Mouse (Mus musculus) forebrain, postnatal 0 days (tissue): ENCODE data around the gene Foxd4. TPM values are rescaled to one million over a fixed set of nuclear protein-coding genes. Genes with fewer than 3 reads are reported as not detected.

Source experiments
- ATAC-seq: fragments of 200-750 bp; cut with Nextera tagmentation; 2 replicates; pipeline ENCODE4 v1.8.0; 2017; ENCODE audit warnings: mild to moderate bottlenecking, moderate library complexity
- DNase-seq: peaks from one replicate; pipeline ENCODE4 v3.0.0-alpha.2; 2015
- H3K27ac ChIP-seq: fragments of 300-500 bp; sonication (generic); 2 replicates; pipeline ENCODE4 v1.5.1; 2014; ENCODE audit warnings: low read depth, mild to moderate bottlenecking, antibody characterized with exemption, low read length, moderate library complexity, mixed read lengths
- H3K27me3 ChIP-seq: fragments of 300-500 bp; sonication (generic); 2 replicates; pipeline ENCODE4 v1.6.1; 2014; ENCODE audit warnings: mild to moderate bottlenecking, low read length, mixed read lengths; ENCODE audit not compliant: insufficient read depth
- H3K36me3 ChIP-seq: fragments of 300-500 bp; sonication (generic); 2 replicates; pipeline ENCODE4 v1.6.1; 2014; ENCODE audit warnings: mild to moderate bottlenecking, moderate library complexity; ENCODE audit not compliant: insufficient read depth
- H3K4me1 ChIP-seq: fragments of 300-500 bp; sonication (generic); 2 replicates; pipeline ENCODE4 v1.6.1; 2014; ENCODE audit warnings: antibody characterized with exemption; ENCODE audit not compliant: insufficient read depth
- H3K4me2 ChIP-seq: fragments of 300-500 bp; sonication (generic); 2 replicates; pipeline ENCODE4 v1.6.1; 2014; ENCODE audit warnings: low read depth, mild to moderate bottlenecking, moderate library complexity
- H3K4me3 ChIP-seq: fragments of 300-500 bp; sonication (generic); 2 replicates; pipeline ENCODE4 v1.5.1; 2014; ENCODE audit warnings: low read depth, low read length, mixed read lengths
- H3K9ac ChIP-seq: fragments of 300-500 bp; sonication (generic); 2 replicates; pipeline ENCODE4 v1.6.1; 2014; ENCODE audit warnings: mild to moderate bottlenecking
- H3K9me3 ChIP-seq: fragments of 300-500 bp; sonication (generic); 2 replicates; pipeline ENCODE4 v1.6.1; 2016; ENCODE audit warnings: low read length
- CTCF ChIP-seq: sonication (generic); IDR thresholded peaks from 2 replicates; pipeline ENCODE4 v1.5.1; 2016; ENCODE audit warnings: antibody characterized with exemption, control low read depth, low read depth
- WGBS: fragments of 180-500 bp; shearing (Covaris S2); extraction: QIAGEN DNeasy Blood & Tissue Kit; methylation state at CpG from one replicate; pipeline ENCODE4 v1.1.7; 2014; 5-methylcytosine and 5-hydroxymethylcytosine counted together
- polyA plus RNA-seq: library from polyadenylated mRNA; unstranded; fragments of >200 nt; fragmentation: Nextera tagmentation; extraction: Ambion mirVana; gene quantifications from 2 replicates; pipeline ENCODE4 v1.2.1, GENCODE M21; 2015
- total RNA-seq: library from RNA; depleted of rRNA; stranded (reverse); fragments of >200 nt; gene quantifications from 2 replicates; pipeline ENCODE4 v1.2.3, GENCODE M21; 2014; rRNA removed

Foxd4 gene
- not detected in 2 replicates for total RNA-seq
- not detected in 2 replicates for polyA plus RNA-seq

- under 1% methylated on average over 27 of the region's 27 CpGs for WGBS
- Histone ChIP-seq H3K4me3 (peak within 1 kb of the TSS; percentile 32), H3K27me3 (peaks cover 49% of the 10 kb centered on the region), H3K9ac (no peak within 1 kb of the TSS), H3K36me3 (no peaks in the 10 kb centered on the region), H3K27ac (no peak within 1 kb of the TSS), H3K4me2 (peak within 1 kb of the TSS; percentile 58), H3K4me1 (0 out of 2 replicates have a peak, but pooled peaks cover 3% of the 10 kb centered on the region), H3K9me3 (no peaks in the 10 kb centered on the region)
- TF ChIP-seq CTCF: no peak
- ATAC-seq: 0 out of 2 replicates have a peak, but pooled peaks have one; percentile 4
- no peak for DNase-seq
Measured at GRCm38 (mm10) chr19:24900581-24901220, at the start of gene Foxd4. Foxd4 (minus strand) TSS chr19:24901197.

- Histone ChIP-seq H3K9ac (no peak overlapping the region), H3K36me3 (no peaks in the 10 kb centered on the region), H3K9me3 (no peaks in the 10 kb centered on the region), H3K4me1 (no peaks in the 10 kb centered on the region), H3K27ac (no peak overlapping the region), H3K27me3 (no peaks in the 10 kb centered on the region), H3K4me2 (no peak overlapping the region), H3K4me3 (no peak overlapping the region)
- DNase-seq: no peak
- no peak for TF ChIP-seq CTCF
- no peak for ATAC-seq
Measured at GRCm38 (mm10) chr19:24945521-24946262, 44.7 kb upstream of the Foxd4 start.

- no peak for TF ChIP-seq CTCF
- no peak overlapping the region for H3K9ac ChIP-seq
- DNase-seq: peak; percentile 7
- WGBS: 50% methylated on average over 1 of the region's 1 CpGs
- H3K4me2 ChIP-seq: no peak overlapping the region
- no peaks in the 10 kb centered on the region for H3K9me3 ChIP-seq
- H3K27me3 ChIP-seq: no peaks in the 10 kb centered on the region
- 0 out of 2 replicates have a peak, but pooled peaks have one; percentile 36 for ATAC-seq
- H3K4me1 ChIP-seq: no peaks in the 10 kb centered on the region
- no peaks in the 10 kb centered on the region for H3K36me3 ChIP-seq
- H3K27ac ChIP-seq: no peak overlapping the region
- no peak overlapping the region for H3K4me3 ChIP-seq
Measured at GRCm38 (mm10) chr19:24937084-24937483, 36.1 kb upstream of the Foxd4 start.

GRCm38 (mm10) chr19:24929041-24929440, 28.0 kb upstream of the Foxd4 start:
- H3K27me3 ChIP-seq: no peaks in the 10 kb centered on the region
- no peak overlapping the region for H3K4me3 ChIP-seq
- no peaks in the 10 kb centered on the region for H3K4me1 ChIP-seq
- H3K4me2 ChIP-seq: no peak overlapping the region
- ATAC-seq (no peak), DNase-seq (no peak)
- H3K9ac ChIP-seq: no peak overlapping the region
- no peaks in the 10 kb centered on the region for H3K36me3 ChIP-seq
- 20% methylated on average over 1 of the region's 1 CpGs for WGBS
- H3K27ac ChIP-seq: no peak overlapping the region
- no peaks in the 10 kb centered on the region for H3K9me3 ChIP-seq
- TF ChIP-seq CTCF: no peak

GRCm38 (mm10) chr19:24920866-24921265, 19.9 kb upstream of the Foxd4 start:
- no peak overlapping the region for H3K4me2 ChIP-seq
- H3K9ac ChIP-seq: no peak overlapping the region
- no peak overlapping the region for H3K27ac ChIP-seq
- no peaks in the 10 kb centered on the region for H3K9me3 ChIP-seq
- TF ChIP-seq CTCF: no peak
- no peak overlapping the region for H3K4me3 ChIP-seq
- H3K4me1 ChIP-seq: no peaks in the 10 kb centered on the region
- ATAC-seq (no peak), DNase-seq (no peak)
- H3K36me3 ChIP-seq: peaks cover 5% of the 10 kb centered on the region; the same call in 1 of the 2 replicates
- 87% methylated on average over 5 of the region's 5 CpGs for WGBS
- no peaks in the 10 kb centered on the region for H3K27me3 ChIP-seq

- Histone ChIP-seq H3K9me3 (no peaks in the 10 kb centered on the region), H3K4me3 (no peak overlapping the region), H3K4me2 (no peak overlapping the region), H3K27me3 (0 out of 2 replicates have a peak, but pooled peaks cover under 1% of the 10 kb centered on the region), H3K4me1 (no peaks in the 10 kb centered on the region), H3K9ac (no peak overlapping the region), H3K27ac (no peak overlapping the region), H3K36me3 (no peaks in the 10 kb centered on the region)
- TF ChIP-seq CTCF: no peak
- ATAC-seq (no peak), DNase-seq (no peak)
- 91% methylated on average over 3 of the region's 3 CpGs for WGBS
Measured at GRCm38 (mm10) chr19:24908385-24909155, 7.6 kb upstream of the Foxd4 start.
